Mouse (Mus musculus): ENCODE results near the gene Abcf3.

- TF ChIP-seq EP300 (IDR thresholded peaks at IDR 0.05; ENCODE audit: low read depth) = no peak
- TF ChIP-seq CTCF (IDR thresholded peaks at IDR 0.05; ENCODE audit: low read depth) = no peak
These were observed 2.7 kb upstream of the Abcf3 start for GRCm38 (mm10) chr16:20545696-20546095.
